In the genomic region with DNA sequence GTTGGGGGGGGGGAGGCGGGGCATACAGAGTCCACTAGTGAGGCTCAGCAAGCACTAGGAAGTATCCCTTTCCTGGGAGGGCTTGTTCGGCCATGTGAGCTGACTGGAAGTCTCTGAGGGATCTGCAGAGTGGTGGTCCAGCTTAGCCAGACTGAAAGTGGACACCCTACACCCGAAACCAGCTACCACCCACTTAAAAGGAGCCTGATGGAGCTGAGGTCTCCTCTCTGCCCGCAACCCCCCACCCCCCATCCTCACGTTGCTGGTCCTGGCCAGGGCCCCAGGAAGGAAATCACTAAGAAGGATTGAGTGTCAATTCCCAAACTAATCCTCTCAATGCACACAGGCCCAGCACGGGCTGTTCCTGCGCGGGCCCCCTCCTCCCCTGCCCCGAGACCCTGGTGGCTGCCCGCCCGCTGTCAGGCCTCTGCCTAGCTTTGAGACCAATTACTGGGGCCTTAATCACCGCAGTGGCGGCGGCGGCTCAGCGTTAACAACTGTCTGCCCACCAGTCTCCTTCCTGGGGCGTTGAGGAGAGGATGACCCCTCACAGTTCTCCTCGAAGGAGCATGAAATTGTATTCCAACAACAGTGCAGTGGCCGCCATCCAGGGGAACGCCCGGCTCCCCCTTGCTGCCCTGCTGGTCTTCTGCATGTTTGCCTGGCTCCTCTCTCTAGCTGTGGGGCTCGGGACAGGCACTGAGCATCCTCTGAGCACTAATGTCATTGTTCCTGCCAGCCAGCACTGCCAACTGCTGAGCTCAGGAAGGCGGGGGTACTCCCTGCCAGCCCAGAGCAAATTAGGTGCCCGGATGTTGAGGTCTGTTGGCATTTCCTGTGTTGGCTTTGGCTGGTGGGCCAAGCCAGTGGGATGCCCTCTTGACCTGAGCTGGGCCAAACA, we compare ENCODE assay signal across 8 mouse cellular contexts. TPM values are rescaled to one million over a fixed set of nuclear protein-coding genes. Genes with fewer than 3 reads are reported as not detected.
DNase-seq lines count a peak whose midpoint lies in the region; ATAC-seq lines count a peak whose summit lies in the region.

No protein-coding gene starts in this region.

- no peaks in the 10 kb centered on the region for H3K27me3 ChIP-seq in kidney, embryonic 14.5 days (ENCODE audit: control insufficient read depth, insufficient read depth, low read length)
- H3K27me3 ChIP-seq in hindbrain, embryonic 14.5 days (ENCODE audit: control insufficient read depth, insufficient read depth, low read length), result no peaks in the 10 kb centered on the region
- H3K27me3 ChIP-seq in midbrain, embryonic 16.5 days (ENCODE audit: control insufficient read depth, insufficient read depth, low read depth, low read length), result no peaks in the 10 kb centered on the region

- 13% methylated on average over 24 of the region's 24 CpGs for WGBS in kidney, embryonic 14.5 days
- WGBS in hindbrain, embryonic 14.5 days, result 21% methylated on average over 24 of the region's 24 CpGs
- WGBS in midbrain, embryonic 16.5 days, result 13% methylated on average over 23 of the region's 24 CpGs

- no peak for DNase-seq in kidney, postnatal 10 days
- DNase-seq in hindbrain, embryonic 14.5 days (ENCODE audit: low spot score), result no peak
- DNase-seq in right cerebral cortex, postnatal 36 days (ENCODE audit: low spot score in 2 of 2), result no peak
- DNase-seq in urinary bladder, postnatal 14 days (ENCODE audit: low spot score), result no peak

- H3K36me3 ChIP-seq in kidney, embryonic 14.5 days (ENCODE audit: control insufficient read depth, insufficient read depth, low read length), result no peaks in the 10 kb centered on the region
- no peaks in the 10 kb centered on the region for H3K36me3 ChIP-seq in hindbrain, embryonic 14.5 days (replicated peaks; ENCODE audit: control insufficient read depth, insufficient read depth)
- no peaks in the 10 kb centered on the region for H3K36me3 ChIP-seq in midbrain, embryonic 16.5 days (ENCODE audit: control insufficient read depth, insufficient read depth, low read length)

- peak overlapping the region; percentile 31; the same call in 1 of the 2 replicates for H3K9ac ChIP-seq in kidney, embryonic 14.5 days (ENCODE audit: low read depth, low read length)
- H3K9ac ChIP-seq in hindbrain, embryonic 14.5 days, result 0 out of 2 replicates have a peak overlapping the region, but pooled peaks have one; percentile 21
- peak overlapping the region; percentile 33; the same call in 1 of the 2 replicates for H3K9ac ChIP-seq in midbrain, embryonic 16.5 days (ENCODE audit: low read depth, low read length)

- peak; percentile 48 for ATAC-seq in kidney, embryonic 14.5 days (ENCODE audit: low FRiP score, low TSS enrichment)
- peak; percentile 72 for ATAC-seq in common myeloid progenitor, adult 5-6 weeks (replicated peaks; ENCODE audit: low read depth, poor library complexity, severe bottlenecking)
- ATAC-seq in hindbrain, embryonic 14.5 days (ENCODE audit: low FRiP score), result peak; percentile 56; the same call in 1 of the 2 replicates
- peak; percentile 75 for ATAC-seq in midbrain, embryonic 16.5 days
- ATAC-seq in megakaryocyte-erythroid progenitor cell, adult 5-6 weeks (replicated peaks; ENCODE audit: low FRiP score, low TSS enrichment, poor library complexity, severe bottlenecking), result no peak

- no peak overlapping the region; the same call in 1 of the 2 replicates for H3K4me2 ChIP-seq in kidney, embryonic 14.5 days (replicated peaks; ENCODE audit: low read depth, low read length)
- H3K4me2 ChIP-seq in hindbrain, embryonic 14.5 days (replicated peaks), result no peak overlapping the region
- peak overlapping the region; percentile 7; the same call in 1 of the 2 replicates for H3K4me2 ChIP-seq in midbrain, embryonic 16.5 days (ENCODE audit: low read length)

- H3K4me1 ChIP-seq in kidney, embryonic 14.5 days (ENCODE audit: control insufficient read depth, insufficient read depth, low read length), result peaks cover 28% of the 10 kb centered on the region
- no peaks in the 10 kb centered on the region; the same call in none of the 2 replicates for H3K4me1 ChIP-seq in hindbrain, embryonic 14.5 days (replicated peaks; ENCODE audit: control insufficient read depth, insufficient read depth, low read length)
- H3K4me1 ChIP-seq in midbrain, embryonic 16.5 days (ENCODE audit: control insufficient read depth, insufficient read depth, low read length), result peaks cover 11% of the 10 kb centered on the region; the same call in 1 of the 2 replicates

- peak overlapping the region; percentile 76; the same call in 1 of the 2 replicates for H3K27ac ChIP-seq in kidney, embryonic 14.5 days (ENCODE audit: low read depth, low read length)
- peak overlapping the region; percentile 26 for H3K27ac ChIP-seq in hindbrain, embryonic 14.5 days
- H3K27ac ChIP-seq in midbrain, embryonic 16.5 days (ENCODE audit: low read length), result peak overlapping the region; percentile 34

- H3K4me3 ChIP-seq in kidney, embryonic 14.5 days (ENCODE audit: low read length), result no peak overlapping the region
- no peak overlapping the region for H3K4me3 ChIP-seq in hindbrain, embryonic 14.5 days (replicated peaks; ENCODE audit: low read length)
- no peak overlapping the region for H3K4me3 ChIP-seq in midbrain, embryonic 16.5 days (ENCODE audit: low read depth, low read length)

- H3K9me3 ChIP-seq in kidney, embryonic 14.5 days (ENCODE audit: control insufficient read depth, low read length), result no peaks in the 10 kb centered on the region
- H3K9me3 ChIP-seq in hindbrain, embryonic 14.5 days (ENCODE audit: control insufficient read depth, low read length), result no peaks in the 10 kb centered on the region
- H3K9me3 ChIP-seq in midbrain, embryonic 16.5 days (replicated peaks; ENCODE audit: control insufficient read depth, low read length, poor library complexity, severe bottlenecking), result no peaks in the 10 kb centered on the region

RNA-seq across cellular contexts. Expression of gene Eif2b2, which starts 18.1 kb away (rescaled TPM):
- 95.7 and 105 TPM in 2 replicates for polyA plus RNA-seq in kidney, embryonic 14.5 days (2014; fragmentation: Nextera tagmentation; extraction: Ambion mirVana)
- 82.3 and 89.5 TPM in 2 replicates for total RNA-seq in common myeloid progenitor, adult 5-6 weeks (2017)
- polyA plus RNA-seq in hindbrain, embryonic 14.5 days (2014; fragmentation: Nextera tagmentation; extraction: Ambion mirVana), result 68.6 and 77.6 TPM in 2 replicates
- polyA plus RNA-seq in midbrain, embryonic 16.5 days (2015; fragmentation: Nextera tagmentation; extraction: Ambion mirVana), result 72.5 and 75.2 TPM in 2 replicates
- total RNA-seq in megakaryocyte-erythroid progenitor cell, adult 5-6 weeks (2014; fragmentation: Nextera tagmentation), result 95.6 and 101 TPM in 2 replicates
- 64.2 and 72.2 TPM in 2 replicates for total RNA-seq in megakaryocyte-erythroid progenitor cell, adult 5-6 weeks (2017)

RNA-seq across cellular contexts. Expression of gene Pgf, which starts 23.6 kb away (rescaled TPM):
- polyA plus RNA-seq in kidney, embryonic 14.5 days (2014; fragmentation: Nextera tagmentation; extraction: Ambion mirVana), result 16.3 and 21.9 TPM in 2 replicates
- total RNA-seq in common myeloid progenitor, adult 5-6 weeks (2017), result not detected in 2 replicates
- 7.9 and 8.3 TPM in 2 replicates for polyA plus RNA-seq in hindbrain, embryonic 14.5 days (2014; fragmentation: Nextera tagmentation; extraction: Ambion mirVana)
- 8.0 and 9.0 TPM in 2 replicates for polyA plus RNA-seq in midbrain, embryonic 16.5 days (2015; fragmentation: Nextera tagmentation; extraction: Ambion mirVana)
- not detected in 2 replicates for total RNA-seq in megakaryocyte-erythroid progenitor cell, adult 5-6 weeks (2014; fragmentation: Nextera tagmentation)
- not detected in 2 replicates for total RNA-seq in megakaryocyte-erythroid progenitor cell, adult 5-6 weeks (2017)

RNA-seq across cellular contexts. Expression of gene Rps6kl1, which starts 50.1 kb away (rescaled TPM):
- polyA plus RNA-seq in kidney, embryonic 14.5 days (2014; fragmentation: Nextera tagmentation; extraction: Ambion mirVana), result 0.61 and 1.0 TPM in 2 replicates
- 0.15 TPM in 1 of 2 replicates, not detected in the other for total RNA-seq in common myeloid progenitor, adult 5-6 weeks (2017)
- polyA plus RNA-seq in hindbrain, embryonic 14.5 days (2014; fragmentation: Nextera tagmentation; extraction: Ambion mirVana), result 22.9 and 24.1 TPM in 2 replicates
- polyA plus RNA-seq in midbrain, embryonic 16.5 days (2015; fragmentation: Nextera tagmentation; extraction: Ambion mirVana), result 39.3 and 43.3 TPM in 2 replicates
- 0.35 TPM in 1 of 2 replicates, not detected in the other for total RNA-seq in megakaryocyte-erythroid progenitor cell, adult 5-6 weeks (2014; fragmentation: Nextera tagmentation)
- total RNA-seq in megakaryocyte-erythroid progenitor cell, adult 5-6 weeks (2017), result not detected in 2 replicates

Comparison
In these comparisons a context has a peak if more than half of its experiments do, and no peak if none do; other contexts are left out.
1. H3K27ac ChIP-seq: peak in every context shown above with its lines; median percentile 76 in kidney, embryonic 14.5 days; 34 in midbrain, embryonic 16.5 days; 26 in hindbrain, embryonic 14.5 days.
2. RNA of gene Rps6kl1, which starts 50.1 kb away (polyA plus RNA-seq): 39.3 to 43.3 TPM in midbrain, embryonic 16.5 days and 22.9 to 24.1 TPM in hindbrain, embryonic 14.5 days; 0.61 to 1.0 TPM in kidney, embryonic 14.5 days; every median in the first group is over 10 times any median in the second.
3. Peak in every context shown above with its lines, with median percentiles within 50 percentile points of each other: H3K9ac ChIP-seq.